Mouse (Mus musculus): Measurements from ENCODE around the gene Cxcl13. TPM values are rescaled to one million over a fixed set of nuclear protein-coding genes. Genes with fewer than 3 reads are reported as not detected.
"Not testable (repeated sequence)": the region's sequence is repeated elsewhere in the genome, so short reads cannot be mapped to it uniquely, and the experiment has no call there.

Gene Cxcl13
- total RNA-seq, 2 experiments from 2014 or later: not detected

DNA sequence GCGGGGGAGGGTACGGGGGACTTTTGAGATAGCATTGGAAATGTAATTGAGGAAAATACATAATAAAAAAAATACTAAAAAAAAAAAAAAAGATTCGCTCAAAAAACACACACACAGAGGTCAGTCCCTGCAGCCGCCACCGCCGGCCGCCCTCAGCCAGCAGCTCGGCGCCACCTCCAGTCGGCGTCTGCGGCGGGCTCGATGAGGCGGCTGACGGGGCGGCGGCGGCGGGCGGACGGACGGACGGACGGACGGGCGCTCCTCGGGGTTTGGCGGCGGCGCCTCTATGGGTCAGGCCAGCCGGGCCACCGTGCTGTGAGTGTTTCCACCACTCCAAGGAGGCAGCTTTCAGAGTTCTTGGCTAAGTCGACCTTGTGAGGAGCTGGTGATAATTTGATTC lies 17.1 kb downstream of the Cxcl13 start:
- intact Hi-C loops (cut with DNase I; ENCODE audit: low total_unique reads); DNase-seq: not testable (repeated sequence)

DNA sequence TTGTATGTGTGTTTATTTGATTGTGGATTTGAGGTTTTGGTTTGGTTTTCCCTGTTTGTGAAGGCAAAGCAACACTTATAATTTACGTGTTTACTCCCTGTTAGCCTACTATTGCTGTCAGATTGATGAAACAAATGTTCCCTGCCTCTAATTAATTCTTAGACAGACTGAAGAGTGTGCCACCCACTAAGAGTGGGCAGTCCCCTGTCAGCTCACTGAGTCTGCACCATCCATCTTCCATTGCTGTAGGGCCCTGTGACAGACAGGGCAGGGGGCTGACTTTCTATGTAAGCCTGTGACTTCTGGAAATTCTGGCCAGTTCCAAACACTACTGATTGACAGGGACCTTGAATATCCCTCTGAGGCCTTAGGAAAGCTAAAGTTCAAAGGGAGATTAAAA lies 19.5 kb downstream of the Cxcl13 start:
- DNase-seq: no peak
- intact Hi-C loops (cut with DNase I; ENCODE audit: low total_unique reads): no loop called here

DNA sequence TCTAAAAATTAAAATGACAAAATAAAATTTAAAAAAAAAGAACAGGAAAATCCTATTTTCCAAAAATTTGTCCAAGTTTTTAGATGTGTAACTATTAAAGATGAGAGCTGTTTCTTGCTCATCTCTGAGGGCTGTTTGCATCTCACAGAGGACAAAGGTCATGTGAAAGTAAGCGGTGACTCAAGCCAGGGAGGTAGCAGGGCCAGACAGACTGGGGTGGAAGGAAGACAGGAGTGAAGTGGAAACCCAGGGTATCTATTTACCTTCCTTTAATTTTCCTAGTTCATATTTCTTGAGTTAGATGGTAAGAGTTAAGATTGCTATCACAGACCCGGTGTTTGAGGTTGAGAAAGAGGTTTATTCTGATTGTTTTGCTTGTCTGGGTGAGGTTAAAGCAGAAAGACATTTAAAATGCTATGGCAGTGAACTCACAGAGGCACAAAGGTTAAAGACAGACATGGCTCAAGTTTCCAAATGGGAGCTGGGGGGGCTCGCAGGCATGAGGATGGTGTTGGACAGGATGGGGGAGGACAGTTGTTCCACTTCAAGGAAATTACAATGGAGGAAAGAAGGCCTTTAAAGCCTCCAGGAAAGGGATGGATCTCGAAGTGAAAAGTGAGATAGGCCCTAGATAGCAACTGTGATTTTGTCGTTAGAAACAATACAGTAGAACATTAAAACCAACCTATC lies 27.2 kb downstream of the Cxcl13 start:
- no peak for DNase-seq
- intact Hi-C loops (cut with DNase I; ENCODE audit: low total_unique reads): no loop called here

DNA sequence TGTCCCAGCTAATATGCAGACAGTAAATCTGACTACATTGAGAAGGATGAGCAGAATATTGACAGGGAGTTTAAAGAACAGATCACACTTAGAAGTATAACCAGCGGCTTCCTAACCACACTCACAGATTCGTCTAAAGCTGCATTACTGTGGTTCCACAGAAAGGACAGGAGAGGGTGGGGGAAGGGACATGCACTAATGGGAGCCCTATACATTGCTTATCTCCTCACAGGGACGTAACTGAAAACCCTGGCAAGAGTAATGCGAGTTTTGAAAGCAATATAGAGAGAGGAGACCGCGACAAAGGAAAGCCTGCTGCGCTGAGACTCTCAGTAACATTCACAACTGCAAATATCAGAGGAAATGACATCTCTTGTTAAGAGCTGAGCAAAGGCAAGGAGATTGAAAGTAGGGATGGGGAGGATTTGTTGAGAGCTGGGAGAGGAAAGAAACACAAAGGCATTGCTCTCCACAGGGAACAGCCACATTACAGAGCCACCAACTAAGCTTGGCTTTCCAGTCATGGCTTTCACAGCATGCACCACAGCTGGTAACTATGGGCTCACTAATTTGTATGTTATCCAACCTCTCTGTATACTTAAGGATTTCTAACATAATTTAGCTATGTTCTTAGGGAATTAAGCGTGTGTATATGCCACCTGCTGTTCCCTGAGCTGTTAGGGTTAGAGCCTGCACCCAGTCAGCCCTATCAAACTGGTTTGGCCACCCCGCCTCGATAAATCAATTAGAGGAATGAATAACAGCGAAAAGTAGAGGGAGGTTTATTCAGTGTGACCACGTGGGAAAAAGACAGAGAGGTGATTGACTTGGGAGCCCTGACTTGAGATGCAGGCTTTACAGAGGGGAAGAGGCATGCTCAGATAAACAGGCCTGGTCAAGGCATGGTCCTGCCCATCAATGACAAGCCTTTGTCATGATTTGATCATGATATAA lies 34.9 kb downstream of the Cxcl13 start:
- intact Hi-C loops (cut with DNase I; ENCODE audit: low total_unique reads): no loop called here
- no peak for DNase-seq

DNA sequence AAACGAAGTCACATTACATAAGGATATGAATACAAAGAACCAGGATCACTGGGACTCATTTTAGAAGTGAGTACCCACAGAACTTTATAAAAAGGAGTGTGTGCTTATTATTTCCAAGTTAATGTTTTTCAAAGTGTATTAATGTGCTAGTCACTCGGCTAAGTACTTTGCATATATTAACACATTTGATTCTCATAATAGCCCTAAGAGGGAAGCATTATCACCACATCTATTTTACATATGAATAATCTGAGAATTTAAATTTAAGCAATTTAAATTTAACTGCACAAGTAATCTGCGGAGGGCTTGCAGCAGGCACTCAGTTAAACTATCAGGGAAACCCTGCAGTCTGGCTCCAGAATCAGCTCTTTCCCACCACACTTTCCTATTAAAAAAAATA lies 40.5 kb downstream of the Cxcl13 start:
- intact Hi-C loops (cut with DNase I; ENCODE audit: low total_unique reads): no loop called here
- DNase-seq: no peak

DNA sequence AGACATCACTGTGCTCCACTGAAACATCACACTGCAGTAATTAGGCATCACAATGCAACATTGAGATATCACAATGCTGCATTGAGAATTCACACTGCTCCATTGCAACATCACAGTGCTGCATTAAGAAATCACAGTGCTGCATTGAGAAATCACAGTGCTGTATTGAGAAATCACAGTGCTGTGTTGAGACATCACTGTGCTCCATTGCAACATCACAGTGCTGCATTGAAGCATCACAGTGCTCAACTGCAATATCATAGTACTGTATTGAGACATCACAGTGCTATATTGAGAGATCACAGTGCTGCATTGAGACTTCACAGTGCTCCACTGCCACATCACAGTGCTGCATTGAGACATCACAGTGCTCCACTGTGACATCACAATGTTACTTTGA lies 46.6 kb downstream of the Cxcl13 start:
- DNase-seq: no peak
- intact Hi-C loops (cut with DNase I; ENCODE audit: low total_unique reads): no loop called here

DNA sequence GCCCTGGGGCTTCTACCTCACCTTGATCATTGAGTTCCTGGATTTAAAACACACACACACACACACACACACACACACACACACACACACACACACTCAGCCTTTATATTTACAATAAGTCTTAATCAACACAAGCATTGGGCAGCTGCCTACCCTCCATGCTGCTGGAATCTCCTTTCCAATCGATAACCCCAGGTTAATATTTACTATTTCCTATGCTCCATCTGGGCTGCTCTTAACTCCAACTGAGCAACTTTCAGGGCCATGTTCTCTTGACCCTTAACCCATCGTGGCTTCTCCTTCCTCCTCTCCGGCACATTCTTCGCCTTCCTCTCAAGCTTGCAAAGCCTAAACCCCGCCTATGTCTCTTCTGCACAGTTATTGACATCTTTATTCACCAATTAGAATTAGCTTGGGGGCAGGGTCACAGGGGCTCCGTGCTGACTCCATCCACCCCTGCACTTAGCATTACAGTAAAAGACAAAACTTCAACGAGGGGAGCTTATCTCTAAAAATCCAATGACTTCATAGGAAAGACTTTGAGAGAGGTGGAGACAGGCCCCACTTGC lies 51.6 kb downstream of the Cxcl13 start:
- DNase-seq: no peak
- intact Hi-C loops (cut with DNase I; ENCODE audit: low total_unique reads): no loop called here

DNA sequence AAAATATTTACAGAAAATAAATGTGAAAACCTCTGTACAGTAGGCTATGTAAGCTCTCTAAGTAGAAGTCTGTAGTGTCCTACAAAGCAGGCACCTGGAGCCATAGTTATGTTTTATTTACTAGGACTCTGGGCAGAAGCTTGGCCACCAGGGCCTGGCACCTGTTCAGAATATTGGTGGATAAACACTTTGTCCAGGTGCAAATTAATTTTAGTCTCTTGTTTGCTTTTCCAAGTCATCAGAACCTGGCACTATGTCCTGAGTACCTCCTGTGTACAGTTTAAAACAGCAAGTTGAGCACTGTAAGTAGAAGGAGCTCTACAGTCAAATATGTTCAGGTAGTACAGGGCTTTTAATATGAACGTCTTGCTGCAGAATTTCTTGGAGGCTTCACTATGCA lies 52.3 kb downstream of the Cxcl13 start:
- DNase-seq: no peak

More for the DNA sequence above, 52.3 kb downstream of the Cxcl13 start:
- intact Hi-C loops (cut with DNase I; ENCODE audit: low total_unique reads): no loop called here

Other genes with a start within 250 kb of the Cxcl13 start
- gene Gm7978, start 220.8 kb upstream of the Cxcl13 start, total RNA-seq (2021): not detected
- not detected for gene Gm7982, start 214.9 kb upstream of the Cxcl13 start, total RNA-seq (2021)
- not detected for gene E330014E10Rik, start 181.0 kb upstream of the Cxcl13 start, total RNA-seq (2021)
- 10 to 100 TPM; 37.8 to 46.4 TPM for gene Cnot6l, start 207.2 kb downstream of the Cxcl13 start, total RNA-seq (2021)

Measured in gastrocnemius, postnatal 14 days (tissue).